Mouse (Mus musculus) CH12.LX (cell line): Measurements from ENCODE around the gene Msi2. TPM values are rescaled to one million over a fixed set of nuclear protein-coding genes. Genes with fewer than 3 reads are reported as not detected.

Experiments
- DNase-seq: peaks from one replicate; pipeline ENCODE4 v3.0.0-alpha.2; 2013; ENCODE audit errors: extremely low read depth
- H3K27ac ChIP-seq: 2 replicates; pipeline ENCODE4 v1.5.1; 2012; ENCODE audit warnings: low read depth, mild to moderate bottlenecking, control low read depth, moderate library complexity; ENCODE audit not compliant: insufficient read depth
- H3K27me3 ChIP-seq: replicated peaks from 2 replicates; pipeline ENCODE3; 2012; ENCODE audit warnings: inconsistent platforms
- H3K36me3 ChIP-seq, 2 experiments: replicated peaks in 1 of 2; 2 replicates each; pipeline versions ENCODE3 to v1.6.1; 2012; ENCODE audit warnings: inconsistent platforms in 1 of 2, low read length in 1 of 2, mild to moderate bottlenecking in 1 of 2, mixed read lengths in 1 of 2, moderate library complexity in 1 of 2; ENCODE audit not compliant: control insufficient read depth in 1 of 2, insufficient read depth in 1 of 2
- H3K4me1 ChIP-seq, 2 experiments: 2 replicates each; pipeline ENCODE4 v1.6.1; 2012; ENCODE audit warnings: inconsistent platforms in 1 of 2, moderate library complexity in 1 of 2; ENCODE audit not compliant: insufficient read depth in 2 of 2, control insufficient read depth in 1 of 2
- H3K4me2 ChIP-seq: 2 replicates; pipeline ENCODE4 v1.6.1; 2012; ENCODE audit warnings: low read depth, mild to moderate bottlenecking, control low read depth; ENCODE audit not compliant: poor library complexity, insufficient read depth, severe bottlenecking
- H3K4me3 ChIP-seq, 3 experiments: fragments of 150-350 bp in 1 of 3; sonication (generic) in 1 of 3; replicated peaks in 1 of 3; 2 replicates each; pipeline versions ENCODE3 to v1.5.1; 2011 to 2012; ENCODE audit warnings: low read depth in 2 of 3, low read length in 2 of 3, mild to moderate bottlenecking in 2 of 3, moderate library complexity in 2 of 3, control low read depth in 1 of 3, improper control_type of control experiment in 1 of 3, inconsistent platforms in 1 of 3, mixed read lengths in 1 of 3; ENCODE audit not compliant: poor library complexity in 1 of 3
- H3K79me2 ChIP-seq: replicated peaks from 2 replicates; pipeline ENCODE4 v1.6.1; 2012; ENCODE audit warnings: mild to moderate bottlenecking, moderate library complexity; ENCODE audit not compliant: control insufficient read depth, poor library complexity, insufficient read depth, severe bottlenecking; ENCODE audit errors: extremely low read depth
- H3K9ac ChIP-seq: 2 replicates; pipeline ENCODE4 v1.6.1; 2012; ENCODE audit warnings: low read depth, mild to moderate bottlenecking, control low read depth, moderate library complexity; ENCODE audit not compliant: insufficient read depth
- H3K9me3 ChIP-seq: replicated peaks from 2 replicates; pipeline ENCODE3; 2012; ENCODE audit warnings: low read length, inconsistent platforms, mixed read lengths
- CTCF ChIP-seq, 2 experiments: IDR thresholded peaks in 1 of 2; conservative IDR thresholded peaks in 1 of 2; 2 replicates each; pipeline ENCODE4 v1.5.1; 2011 to 2012; ENCODE audit warnings: low read depth in 2 of 2, low read length in 2 of 2, improper control_type of control experiment in 1 of 2, inconsistent platforms in 1 of 2, mild to moderate bottlenecking in 1 of 2, moderate library complexity in 1 of 2
- E2F4 ChIP-seq: IDR thresholded peaks from 2 replicates; pipeline ENCODE4 v1.6.1; 2011; ENCODE audit warnings: low read depth, low read length, improper control_type of control experiment; ENCODE audit not compliant: insufficient replicate concordance
- ELF1 ChIP-seq: IDR thresholded peaks from 2 replicates; pipeline ENCODE4 v1.6.1; 2014; ENCODE audit warnings: low read depth, mild to moderate bottlenecking, inconsistent platforms, low read length, improper control_type of control experiment
- EP300 ChIP-seq: IDR thresholded peaks from 2 replicates; pipeline ENCODE4 v1.6.1; 2011; ENCODE audit warnings: low read length, improper control_type of control experiment
- ETS1 ChIP-seq: conservative IDR thresholded peaks from 2 replicates; pipeline ENCODE4 v1.6.1; 2012; ENCODE audit warnings: low read depth, mild to moderate bottlenecking, inconsistent platforms, low read length, improper control_type of control experiment, moderate library complexity
- IRF4 ChIP-seq: IDR thresholded peaks from 2 replicates; pipeline ENCODE4 v1.6.1; 2014; ENCODE audit warnings: low read depth, mild to moderate bottlenecking, inconsistent platforms, low read length, improper control_type of control experiment
- JUN ChIP-seq: IDR thresholded peaks from 2 replicates; pipeline ENCODE4 v1.6.1; 2011; ENCODE audit warnings: low read depth, mild to moderate bottlenecking, low read length, improper control_type of control experiment, moderate library complexity; ENCODE audit not compliant: insufficient read depth
- MAZ ChIP-seq: IDR thresholded peaks from 2 replicates; pipeline ENCODE4 v1.6.1; 2012; ENCODE audit warnings: low read depth, mild to moderate bottlenecking, inconsistent platforms, low read length, improper control_type of control experiment, moderate library complexity
- MEF2A ChIP-seq: IDR thresholded peaks from 2 replicates; pipeline ENCODE4 v1.6.1; 2014; ENCODE audit warnings: low read depth, mild to moderate bottlenecking, inconsistent platforms, low read length, improper control_type of control experiment, borderline replicate concordance
- MYC ChIP-seq: IDR thresholded peaks from 2 replicates; pipeline ENCODE4 v1.6.1; 2011; ENCODE audit warnings: low read depth, mild to moderate bottlenecking, improper control_type of control experiment, low read length
- PAX5 ChIP-seq: IDR thresholded peaks from 2 replicates; pipeline ENCODE4 v1.6.1; 2012; ENCODE audit warnings: low read length, inconsistent platforms, mixed read lengths
- RAD21 ChIP-seq: IDR thresholded peaks from 2 replicates; pipeline ENCODE4 v1.6.1; 2011; ENCODE audit warnings: low read depth, mild to moderate bottlenecking, low read length, improper control_type of control experiment, moderate library complexity
- RCOR1 ChIP-seq: conservative IDR thresholded peaks from 2 replicates; pipeline ENCODE4 v1.6.1; 2012; ENCODE audit warnings: low read depth, mild to moderate bottlenecking, inconsistent platforms, low read length, improper control_type of control experiment
- SIN3A ChIP-seq: IDR thresholded peaks from 2 replicates; pipeline ENCODE4 v1.6.1; 2012; ENCODE audit warnings: low read length, improper control_type of control experiment, inconsistent platforms
- USF1 ChIP-seq: IDR thresholded peaks from 2 replicates; pipeline ENCODE4 v1.6.1; 2014; ENCODE audit warnings: low read depth, mild to moderate bottlenecking, inconsistent platforms, low read length, improper control_type of control experiment
- ZC3H11A ChIP-seq: IDR thresholded peaks from 2 replicates; pipeline ENCODE4 v1.6.1; 2012; ENCODE audit warnings: low read depth, mild to moderate bottlenecking, inconsistent platforms, low read length, improper control_type of control experiment
- ZKSCAN1 ChIP-seq: IDR thresholded peaks from 2 replicates; pipeline ENCODE4 v1.6.1; 2012; ENCODE audit warnings: low read depth, inconsistent platforms, low read length, improper control_type of control experiment, borderline replicate concordance
- ZMIZ1 ChIP-seq: IDR thresholded peaks from 2 replicates; pipeline ENCODE4 v1.6.1; 2012; ENCODE audit warnings: low read depth, mild to moderate bottlenecking, inconsistent platforms, low read length, improper control_type of control experiment
- ZNF384 ChIP-seq: IDR thresholded peaks from 2 replicates; pipeline ENCODE4 v1.6.1; 2012; ENCODE audit warnings: low read depth, low read length, improper control_type of control experiment, inconsistent platforms
- dilution Hi-C: fragments of 300-500 bp; cut with MboI; formaldehyde crosslinking; loops from 2 replicates; pipeline ENCODE4 v1.14.3; 2020; ENCODE audit warnings: low sequenced_read_pairs; ENCODE audit not compliant: extremely low pct_unique_long_range_greater_than_20kb, extremely low pct_ligation_motif_present
- in situ Hi-C: fragments of 300-500 bp; cut with MboI; formaldehyde crosslinking; loops from 3 replicates; pipeline ENCODE4 v1.14.3; 2019; ENCODE audit warnings: low sequenced_read_pairs, low pct_ligation_motif_present, low pct_unique_long_range_greater_than_20kb, mixed read lengths
- polyA plus RNA-seq: library from polyadenylated mRNA; unstranded; fragments of >175 nt; gene quantifications from 2 replicates; pipeline ENCODE4 v1.2.1, GENCODE M21; 2012; ENCODE audit warnings: low read depth; ENCODE audit not compliant: insufficient read length
- total RNA-seq, 2 experiments: library from RNA; depleted of rRNA; stranded (reverse); fragments of 300-350 nt in 1 of 2; fragments of >200 nt in 1 of 2; gene quantifications; 2 replicates each; pipeline ENCODE4 v1.2.3; 2012 to 2014

Gene Msi2
- total and polyA plus RNA-seq, 3 experiments = 40.3 to 73.1 (median 52.6) TPM

DNA sequence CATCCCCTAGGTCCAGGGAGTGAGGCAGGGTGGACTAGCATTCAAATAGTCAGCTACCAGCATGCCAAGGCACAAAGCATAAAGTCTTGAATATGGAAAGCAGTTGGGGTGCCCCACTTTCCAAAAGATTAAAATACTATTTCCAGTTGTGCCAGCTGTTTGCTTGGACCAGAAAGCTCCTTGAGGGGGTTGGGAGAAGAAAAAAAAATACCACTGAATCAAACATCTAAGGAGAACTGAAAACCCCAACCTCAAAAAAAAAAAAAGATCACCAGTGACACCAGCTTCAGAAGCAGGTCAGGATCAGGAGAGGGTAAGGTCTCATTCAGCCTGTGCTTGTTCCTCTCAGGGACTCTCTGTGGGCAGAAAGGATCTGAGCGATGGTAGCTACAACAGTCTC is 108.2 kb downstream of the Msi2 start:
- Histone ChIP-seq H3K4me1 (peaks cover 54 to 93% of the 10 kb centered on the region in 2 experiments), H3K27me3 (no peaks in the 10 kb centered on the region), H3K36me3 (peaks cover 7 to 37% of the 10 kb centered on the region in 2 experiments), H3K9ac (no peak overlapping the region), H3K4me3 (peak overlapping the region in 1 of 3 experiments; percentile 4), H3K27ac (peak overlapping the region; percentile 37)
- dilution Hi-C loops (no loop called here), in situ Hi-C loops (no loop called here)
- TF ChIP-seq MEF2A = no peak
- peak; percentile 96 for TF ChIP-seq ZNF384
- no peak for TF ChIP-seq SIN3A
- TF ChIP-seq ETS1 = peak; percentile 47; the same call in 1 of the 2 replicates
- TF ChIP-seq EP300 = peak; percentile 69; the same call in 1 of the 2 replicates
- peak; percentile 48; the same call in 1 of the 2 replicates for TF ChIP-seq IRF4
- TF ChIP-seq, all 38 proteins: peak for 4
- peak; percentile 38 for DNase-seq
- Histone ChIP-seq H3K4me2 (no peak overlapping the region), H3K9me3 (no peaks in the 10 kb centered on the region), H3K79me2 (peaks cover 14% of the 10 kb centered on the region)

DNA sequence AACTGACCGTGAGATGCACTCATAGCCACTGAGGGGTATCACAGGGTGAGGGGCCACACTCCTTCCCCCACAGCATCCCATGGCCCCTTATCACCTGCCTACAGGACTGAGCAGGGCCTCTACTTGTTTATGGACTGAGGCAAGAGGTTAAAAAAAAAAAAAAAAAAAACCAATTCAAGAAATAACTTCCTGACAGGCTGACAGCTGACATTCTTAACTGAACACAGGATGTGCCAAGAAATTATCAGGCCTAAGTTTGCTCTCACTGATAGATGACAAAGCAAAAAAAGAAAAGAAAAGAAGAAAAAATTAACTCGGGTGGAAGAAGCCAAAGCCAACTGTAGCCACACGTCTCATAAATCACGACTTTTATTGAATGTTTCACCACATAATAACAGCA is 109.7 kb downstream of the Msi2 start:
- Histone ChIP-seq H3K9me3 (no peaks in the 10 kb centered on the region), H3K36me3 (peaks cover 7 to 49% of the 10 kb centered on the region in 2 experiments), H3K27ac (no peak overlapping the region), H3K4me2 (no peak overlapping the region), H3K79me2 (peaks cover 13% of the 10 kb centered on the region), H3K27me3 (no peaks in the 10 kb centered on the region), H3K9ac (no peak overlapping the region), H3K4me3 (no peak overlapping the region), H3K4me1 (peaks cover 57 to 99% of the 10 kb centered on the region in 2 experiments)
- dilution Hi-C loops (no loop called here), in situ Hi-C loops (no loop called here)
- DNase-seq = no peak
- TF ChIP-seq IRF4 (no peak), ZNF384 (peak; percentile 61), MYC (no peak)

DNA sequence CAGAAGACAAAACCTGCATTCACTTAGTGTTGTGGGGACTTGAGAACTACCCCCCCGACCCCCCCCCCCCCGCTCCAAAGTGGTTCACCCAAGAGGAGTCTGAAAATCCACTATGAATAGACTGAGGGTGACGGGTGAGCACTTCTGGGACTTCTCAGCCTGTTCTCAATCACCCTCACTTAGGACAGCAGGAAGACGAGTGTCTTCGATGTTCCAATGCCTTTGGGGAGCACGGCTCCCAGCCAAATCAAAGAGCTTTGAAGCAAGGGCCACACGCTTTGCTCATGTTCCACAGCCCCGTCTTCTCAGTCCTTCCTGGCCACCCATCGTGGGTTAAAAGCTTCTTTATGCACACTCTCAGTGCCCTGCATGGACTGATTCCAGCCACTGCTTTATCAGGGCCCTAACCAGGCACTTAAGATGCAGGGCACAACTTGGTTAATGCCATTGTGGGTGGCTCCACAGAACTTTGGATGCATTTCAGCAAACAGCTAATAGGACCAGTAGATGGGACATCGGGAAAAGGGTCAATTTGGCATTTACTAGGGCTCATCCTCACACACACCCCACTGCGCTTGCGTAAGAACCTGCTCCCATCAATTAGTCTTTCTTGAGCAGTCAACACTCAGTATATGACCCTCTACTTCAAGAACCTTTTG is 110.5 kb downstream of the Msi2 start:
- no peak overlapping the region for H3K27ac ChIP-seq
- no peak overlapping the region for H3K4me2 ChIP-seq
- no peaks in the 10 kb centered on the region for H3K9me3 ChIP-seq
- no peak overlapping the region for H3K9ac ChIP-seq
- dilution Hi-C loops = no loop called here
- H3K4me1 ChIP-seq = peaks cover 52 to 97% of the 10 kb centered on the region in 2 experiments
- in situ Hi-C loops = no loop called here
- no peak for DNase-seq
- peaks cover 12% of the 10 kb centered on the region for H3K79me2 ChIP-seq
- no peak overlapping the region for H3K4me3 ChIP-seq
- H3K27me3 ChIP-seq = no peaks in the 10 kb centered on the region
- peaks cover 12 to 54% of the 10 kb centered on the region in 2 experiments for H3K36me3 ChIP-seq
- TF ChIP-seq ZMIZ1 (no peak), USF1 (no peak), CTCF (conservative IDR thresholded peaks at IDR 0.05 in 1 of 2, IDR thresholded peaks at IDR 0.05 in 1 of 2; ENCODE audit: low read depth in 2 of 2, low read length in 2 of 2) (no peak), ZKSCAN1 (no peak), ELF1 (no peak), RAD21 (no peak), MEF2A (no peak), PAX5 (no peak), E2F4 (no peak), JUN (no peak), RCOR1 (no peak), MAZ (no peak), ZC3H11A (no peak), EP300 (no peak)
